Mouse (Mus musculus) bone marrow, adult 2 months (tissue): Measurements from ENCODE around the gene Aph1a.

Experiments
- CTCF ChIP-seq: fragments of 200-500 bp; IDR thresholded peaks from 2 replicates; pipeline ENCODE4 v1.5.1; 2011; ENCODE audit warnings: low read length, control low read depth; ENCODE audit not compliant: control insufficient read depth, insufficient read depth
- POLR2A ChIP-seq: fragments of 200-500 bp; IDR thresholded peaks from 2 replicates; pipeline ENCODE4 v1.6.1; 2011; ENCODE audit warnings: low read depth, mild to moderate bottlenecking, control low read depth, low read length, borderline replicate concordance; ENCODE audit not compliant: control insufficient read depth

DNA sequence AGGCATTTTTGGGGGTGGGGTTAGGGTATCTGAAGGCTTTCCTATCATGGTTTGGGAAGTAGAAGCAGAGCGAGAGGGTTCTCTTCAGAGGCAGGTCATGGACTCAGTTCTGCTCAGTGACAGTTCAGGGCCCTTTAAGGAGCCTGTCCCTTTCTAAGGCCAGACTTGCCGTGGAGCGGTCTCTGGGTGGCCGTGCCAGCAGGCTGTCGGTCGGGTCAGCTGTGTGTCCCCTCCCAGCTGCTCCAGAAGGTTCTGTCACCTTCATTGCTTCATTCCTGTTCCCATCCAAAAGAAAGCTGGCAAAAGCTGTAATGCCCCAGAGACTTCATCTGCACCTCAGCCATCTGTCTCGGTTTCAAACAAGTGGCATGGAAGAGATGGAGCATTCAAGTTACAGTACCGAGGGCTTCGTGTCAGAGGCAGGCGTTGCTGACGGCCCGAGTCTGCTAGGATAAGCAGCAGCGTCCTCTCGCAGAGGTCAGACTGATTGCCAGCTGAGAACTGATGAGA, 52.0 kb downstream of the Aph1a start:
- TF ChIP-seq CTCF (no peak), POLR2A (no peak)
